Mouse (Mus musculus): ENCODE measurements at regions not wholly inside any gene's neighbourhood (a gene's known extent, or its start where the extent isn't known, plus 50 kb on each side); places are given as distances from the start of the nearest gene placed in this dataset.
A peak's percentile ranks its signal among the peaks of the same experiment; 100 is the strongest.

DNA sequence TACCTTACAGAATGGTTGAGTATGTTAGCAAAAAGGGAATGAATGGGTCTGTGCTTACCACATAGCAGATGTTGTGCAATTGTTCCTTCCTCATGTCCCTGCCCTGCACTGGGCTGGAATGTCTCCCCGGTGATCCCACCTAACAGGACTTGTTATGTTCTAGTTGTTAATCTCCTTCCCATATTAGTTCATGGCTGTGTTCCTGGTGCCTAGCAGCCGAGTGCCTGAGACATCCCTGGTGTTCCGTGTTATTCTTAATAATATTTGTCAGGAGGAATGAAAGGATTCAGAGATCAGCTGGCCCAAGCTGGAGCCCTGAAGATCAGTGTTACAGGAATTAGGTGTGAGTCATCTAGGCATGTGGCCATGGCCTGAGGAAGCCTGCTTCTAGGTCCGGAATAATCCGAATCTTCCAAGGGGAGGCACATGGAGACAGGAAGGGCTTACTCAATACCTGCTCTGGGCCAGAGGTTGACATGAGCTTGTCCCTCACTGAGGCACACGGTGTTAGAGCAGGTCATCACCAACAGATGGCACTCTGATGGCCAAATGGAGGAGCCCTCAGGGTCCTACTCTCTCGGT is 171.2 kb downstream of the 4933412E24Rik start:
- no peak for DNase-seq (ENCODE audit: low spot score in 2 of 2)

DNA sequence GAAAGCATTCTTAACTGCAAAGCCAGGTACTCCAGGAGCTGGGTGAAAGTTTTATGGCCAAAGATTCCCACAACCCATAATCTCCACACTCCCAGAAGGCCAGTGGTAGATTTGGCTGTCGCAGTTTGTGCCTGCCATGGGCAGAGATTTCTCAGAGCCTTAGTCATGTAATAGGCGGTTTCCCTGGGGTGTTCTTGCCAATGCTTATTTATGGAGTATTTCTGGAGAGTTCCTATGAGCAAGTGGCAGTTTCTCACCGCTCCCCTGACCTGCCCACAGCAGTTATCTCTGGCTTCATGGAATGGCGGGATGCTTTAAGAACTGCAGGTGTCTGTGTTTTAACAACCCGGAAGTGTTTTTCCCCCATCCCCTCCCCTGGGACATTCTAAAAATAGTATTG is 179.8 kb downstream of the 4933412E24Rik start:
- no peak for DNase-seq (ENCODE audit: low spot score in 2 of 2)

GRCm38 (mm10) chr15:59833232-59833631 is 183.2 kb downstream of the 4933412E24Rik start:
- DNase-seq (ENCODE audit: low spot score in 2 of 2), result no peak

DNA sequence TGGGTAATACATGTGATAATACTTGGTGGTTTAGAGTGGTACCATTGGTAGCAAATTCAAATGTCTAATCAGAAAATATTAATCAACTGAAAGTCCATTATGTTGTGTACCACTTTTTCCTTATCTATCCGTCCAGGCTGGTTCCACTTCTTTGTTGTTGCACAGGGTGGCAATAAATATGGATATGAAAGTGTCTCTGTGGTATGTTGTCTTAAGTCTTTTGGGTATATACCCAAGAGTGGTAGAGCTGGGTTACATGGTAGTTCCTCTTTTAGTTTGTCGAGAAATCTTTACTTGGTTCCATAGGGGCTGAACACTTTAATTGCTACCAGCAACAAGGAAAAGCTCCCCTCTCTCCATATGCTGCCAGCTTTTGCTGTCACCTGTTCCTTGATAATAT is 184.9 kb downstream of the 4933412E24Rik start:
- DNase-seq (ENCODE audit: low spot score in 2 of 2), result no peak

DNA sequence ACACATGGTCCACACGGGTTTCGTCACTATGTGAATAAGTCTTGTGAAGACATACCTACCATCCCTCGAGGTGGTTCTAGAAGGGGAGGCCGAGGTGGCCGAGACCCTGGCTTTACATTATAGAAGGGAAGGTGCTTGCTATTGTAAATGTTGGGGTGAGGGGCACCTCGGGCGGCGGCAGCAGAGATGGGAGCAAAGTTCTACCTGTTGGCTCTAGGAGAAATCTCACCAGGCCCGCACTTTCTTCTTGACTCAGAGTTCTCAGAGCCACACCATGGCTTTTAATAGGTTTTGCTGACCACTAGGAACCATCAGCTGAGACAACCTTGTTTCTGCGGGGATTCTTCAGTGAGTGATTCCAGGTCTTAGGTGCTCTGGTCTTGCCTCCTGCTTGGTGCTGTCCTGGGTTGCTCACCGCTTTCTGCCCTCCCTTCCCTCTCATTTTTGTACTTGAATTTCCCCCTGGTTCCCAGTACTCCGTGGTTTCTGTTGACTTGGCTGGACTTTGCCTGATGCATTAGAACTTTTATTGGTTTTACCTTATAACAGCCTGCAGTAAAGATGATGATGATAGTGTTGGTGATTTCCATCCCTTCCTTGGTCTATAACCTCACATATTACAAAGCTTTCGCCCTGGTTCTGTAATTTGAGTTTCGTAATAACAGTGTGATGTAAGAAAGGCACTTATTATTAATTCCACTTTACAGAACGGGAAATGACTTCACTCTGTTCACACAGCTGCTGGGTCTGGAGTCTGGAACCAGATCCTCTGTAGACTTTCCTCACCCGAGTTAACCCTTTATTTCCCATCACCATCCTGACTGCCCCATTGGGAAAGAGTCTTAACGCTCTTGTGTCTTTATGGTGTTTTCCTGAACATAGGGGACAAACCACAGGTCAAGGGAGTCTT is 185.6 kb downstream of the 4933412E24Rik start:
- DNase-seq (ENCODE audit: low spot score in 2 of 2), result no peak

GRCm38 (mm10) chr15:59828421-59828820 is 188.0 kb downstream of the 4933412E24Rik start:
- peak; percentile 87 for DNase-seq (ENCODE audit: low spot score in 2 of 2)

DNA sequence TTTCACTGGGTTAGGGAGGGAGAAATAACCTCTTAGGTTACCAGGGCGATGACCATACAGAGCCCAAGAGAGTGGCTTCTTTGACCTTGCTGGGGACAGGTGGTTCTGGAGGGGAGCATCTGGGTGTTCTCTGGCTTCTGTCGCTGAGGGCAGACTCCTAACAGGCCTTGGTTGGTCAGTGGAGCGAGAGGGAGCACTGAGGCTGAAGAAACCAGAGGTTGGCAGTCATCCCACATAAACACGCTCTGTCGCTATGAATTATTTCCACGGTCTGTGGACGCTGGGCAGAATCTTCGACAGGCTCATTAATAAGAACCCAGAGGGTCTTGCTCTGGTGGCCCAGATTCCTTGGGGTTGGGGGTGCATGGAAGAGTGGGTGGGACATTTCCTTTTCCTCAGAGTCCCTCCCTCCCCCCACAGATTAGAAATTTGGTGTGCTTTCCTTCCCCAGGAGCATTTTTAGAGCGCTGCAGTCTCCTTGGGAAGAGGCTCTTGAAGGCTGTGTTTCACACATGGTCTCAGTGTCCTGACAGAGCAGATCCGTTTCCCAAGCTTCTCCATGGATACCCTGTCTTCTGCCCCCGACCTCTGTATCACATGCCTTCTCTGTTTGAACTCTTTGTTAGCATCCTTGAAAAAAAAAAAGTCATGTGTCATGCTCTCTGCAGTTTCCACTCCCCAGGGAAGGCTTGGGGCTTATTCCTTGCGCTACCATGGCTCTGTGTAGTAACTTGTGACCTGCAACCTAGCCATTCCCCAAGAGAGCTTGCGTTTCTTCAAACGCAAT is 190.1 kb downstream of the 4933412E24Rik start:
- DNase-seq (ENCODE audit: low spot score in 2 of 2), result no peak

- DNase-seq (ENCODE audit: low spot score in 2 of 2), result no peak
Measured at GRCm38 (mm10) chr15:59823921-59824320, 192.5 kb downstream of the 4933412E24Rik start.

DNA sequence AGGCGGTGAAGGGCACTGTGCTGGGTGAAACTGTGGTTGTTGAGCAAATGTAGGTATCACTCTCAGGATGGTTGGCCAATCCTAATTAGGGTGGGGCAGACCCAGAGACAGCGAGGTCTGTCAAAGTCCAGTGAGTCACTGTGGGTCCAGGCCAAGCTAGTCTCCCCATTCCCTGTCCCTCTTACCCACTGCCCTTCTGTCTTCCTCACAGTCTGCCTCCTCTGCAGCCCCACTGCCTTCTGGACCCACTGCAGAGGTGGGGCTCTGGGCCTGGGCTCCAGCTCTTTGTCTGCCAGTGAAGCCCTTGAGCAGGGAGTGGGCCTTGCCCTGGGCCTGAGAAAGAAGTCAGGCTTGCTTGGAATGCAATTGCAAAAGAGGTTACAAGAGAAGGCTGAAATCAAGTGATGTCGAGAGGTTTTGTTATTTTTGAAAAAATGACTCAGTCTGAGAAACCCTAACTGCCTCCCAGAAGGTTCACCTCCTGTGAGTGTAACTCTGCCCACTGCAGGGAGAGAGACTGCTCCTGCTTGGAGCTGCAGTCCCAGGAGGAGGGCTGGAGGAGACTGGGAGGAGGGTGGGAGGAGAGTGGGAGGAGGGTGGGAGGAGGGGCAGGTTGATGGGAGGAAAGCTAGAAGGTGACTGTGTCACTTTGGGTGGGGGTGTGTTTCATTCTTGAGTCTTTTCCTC is 193.3 kb downstream of the 4933412E24Rik start:
- DNase-seq (ENCODE audit: low spot score in 2 of 2), result no peak

DNA sequence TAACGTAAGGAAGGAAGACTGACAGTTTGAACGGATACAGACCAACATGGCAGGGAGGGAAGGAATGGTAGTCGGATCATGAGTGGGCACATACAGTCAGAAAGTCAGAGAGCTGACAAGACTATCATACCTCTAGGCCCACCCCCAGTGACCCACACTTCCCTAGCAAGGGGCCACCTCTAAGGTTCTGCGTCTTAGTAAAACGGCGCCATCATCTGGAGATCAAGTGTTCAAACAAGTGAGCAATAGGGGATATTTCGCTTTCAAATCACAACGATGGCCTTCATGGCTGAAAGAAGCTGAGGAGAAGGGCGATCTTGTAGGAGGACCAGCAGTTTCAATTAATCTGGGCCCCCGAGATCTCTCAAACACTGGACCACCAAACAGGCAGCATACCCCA is 196.1 kb downstream of the 4933412E24Rik start:
- DNase-seq (ENCODE audit: low spot score in 2 of 2), result no peak

GRCm38 (mm10) chr15:59816031-59816430 is 200.4 kb downstream of the 4933412E24Rik start:
- no peak for DNase-seq (ENCODE audit: low spot score in 2 of 2)

DNA sequence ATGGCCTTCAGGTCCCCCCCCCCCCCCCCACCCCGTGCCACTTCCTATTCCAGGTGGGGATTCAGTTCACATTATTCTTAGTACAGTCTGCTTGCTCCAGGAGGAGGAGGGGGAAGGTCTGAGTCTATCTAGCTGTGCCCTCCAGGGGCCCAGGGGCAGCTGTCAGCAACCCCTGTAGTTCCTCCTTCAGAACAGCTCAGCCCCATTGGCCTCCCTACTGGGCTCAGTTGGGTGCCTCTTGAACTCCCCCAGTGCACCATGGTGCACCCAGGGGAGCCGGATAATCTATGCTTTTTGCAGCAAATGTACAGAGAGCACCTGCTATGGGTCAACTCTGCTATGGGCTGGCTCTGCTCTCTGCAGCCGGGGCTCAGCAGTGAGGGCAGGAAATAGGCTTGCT is 204.8 kb downstream of the 4933412E24Rik start:
- no peak for DNase-seq (ENCODE audit: low spot score in 2 of 2)

- DNase-seq (ENCODE audit: low spot score in 2 of 2), result no peak
Measured at GRCm38 (mm10) chr15:59809361-59809760, 207.1 kb downstream of the 4933412E24Rik start.

GRCm38 (mm10) chr15:59807723-59808122 is 208.7 kb downstream of the 4933412E24Rik start:
- DNase-seq (ENCODE audit: low spot score in 2 of 2), result no peak

GRCm38 (mm10) chr15:59805771-59806170 is 210.6 kb downstream of the 4933412E24Rik start:
- DNase-seq (ENCODE audit: low spot score in 2 of 2), result no peak

- no peak for DNase-seq (ENCODE audit: low spot score in 2 of 2)
Measured at GRCm38 (mm10) chr15:59804821-59805220, 211.6 kb downstream of the 4933412E24Rik start.

- no peak for DNase-seq (ENCODE audit: low spot score in 2 of 2)
Measured at GRCm38 (mm10) chr15:59804394-59804793, 212.0 kb downstream of the 4933412E24Rik start.

- no peak for DNase-seq (ENCODE audit: low spot score in 2 of 2)
Measured at GRCm38 (mm10) chr15:59802276-59802675, 214.1 kb downstream of the 4933412E24Rik start.

DNA sequence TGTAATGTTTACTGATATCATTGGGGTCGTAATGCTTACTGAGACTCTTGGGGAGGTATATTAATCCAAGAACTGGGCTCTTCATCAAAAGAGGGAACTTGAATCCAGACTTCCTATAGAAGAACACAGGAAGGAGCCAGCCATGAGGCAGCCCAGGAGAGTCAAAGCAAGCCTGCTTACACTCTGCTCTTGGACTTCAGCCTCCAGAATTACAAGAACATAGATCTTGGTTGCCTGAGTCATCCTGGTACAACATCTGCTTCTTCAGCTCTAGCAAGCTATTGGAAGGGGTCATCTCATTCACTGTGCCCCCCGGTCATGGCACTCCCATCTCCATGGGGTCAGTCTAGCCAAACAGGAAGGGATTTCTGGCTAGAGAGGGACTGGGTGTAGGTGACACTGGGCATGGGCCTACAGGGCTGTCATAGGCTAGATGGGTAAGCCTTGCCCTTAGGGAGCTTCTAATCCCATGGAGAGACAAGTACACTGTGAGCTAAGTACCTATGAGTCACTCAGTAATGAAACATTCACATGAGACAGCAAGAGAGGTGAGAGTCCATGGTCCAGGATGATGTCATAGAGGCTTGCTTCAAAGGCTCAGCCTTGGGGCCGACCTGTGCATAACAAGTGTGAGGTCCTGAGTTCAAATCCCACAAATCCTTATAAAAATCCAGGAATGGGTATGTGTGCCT is 217.1 kb downstream of the 4933412E24Rik start:
- DNase-seq (ENCODE audit: low spot score in 2 of 2), result no peak

- peak in 1 of 2 experiments; percentile 20 for DNase-seq (ENCODE audit: low spot score in 2 of 2)
Measured at GRCm38 (mm10) chr15:59798486-59798885, 217.9 kb downstream of the 4933412E24Rik start.

- peak; percentile 31 to 48 for DNase-seq (ENCODE audit: low spot score in 2 of 2)
Measured at GRCm38 (mm10) chr15:59795717-59796116, 220.7 kb downstream of the 4933412E24Rik start.
